Mouse (Mus musculus) lung, postnatal 0 days (tissue): ENCODE results near the gene Rnf43. TPM values are rescaled to one million over a fixed set of nuclear protein-coding genes. Genes with fewer than 3 reads are reported as not detected.

Experiments used
- ATAC-seq: fragments of 200-750 bp; cut with Nextera tagmentation; 2 replicates; pipeline ENCODE4 v1.8.0; 2017; ENCODE audit warnings: moderate library complexity
- DNase-seq: peaks from one replicate; pipeline ENCODE4 v3.0.0-alpha.2; 2016; ENCODE audit warnings: low spot score
- H3K27ac ChIP-seq: fragments of 300-500 bp; sonication (generic); 2 replicates; pipeline ENCODE4 v1.5.1; 2014; ENCODE audit warnings: antibody characterized with exemption, mild to moderate bottlenecking, low read length, mixed read lengths
- H3K27me3 ChIP-seq: fragments of 300-500 bp; sonication (generic); replicated peaks from 2 replicates; pipeline ENCODE4 v1.6.1; 2014; ENCODE audit warnings: low read length, mixed read lengths; ENCODE audit not compliant: insufficient read depth
- H3K36me3 ChIP-seq: fragments of 300-500 bp; sonication (generic); 2 replicates; pipeline ENCODE4 v1.6.1; 2014; ENCODE audit warnings: low read length, mixed read lengths; ENCODE audit not compliant: insufficient read depth
- H3K4me1 ChIP-seq: fragments of 300-500 bp; sonication (generic); 2 replicates; pipeline ENCODE4 v1.6.1; 2014; ENCODE audit warnings: antibody characterized with exemption, low read depth, low read length, mixed read lengths; ENCODE audit not compliant: insufficient read depth
- H3K4me2 ChIP-seq: fragments of 300-500 bp; sonication (generic); replicated peaks from 2 replicates; pipeline ENCODE4 v1.6.1; 2014; ENCODE audit warnings: low read depth, mild to moderate bottlenecking, low read length, moderate library complexity, mixed read lengths
- H3K4me3 ChIP-seq: fragments of 300-500 bp; sonication (generic); 2 replicates; pipeline ENCODE4 v1.5.1; 2014; ENCODE audit warnings: low read depth, low read length
- H3K9ac ChIP-seq: fragments of 300-500 bp; sonication (generic); replicated peaks from 2 replicates; pipeline ENCODE4 v1.6.1; 2014; ENCODE audit warnings: low read depth, mild to moderate bottlenecking
- H3K9me3 ChIP-seq: fragments of 300-500 bp; sonication (generic); 2 replicates; pipeline ENCODE4 v1.6.1; 2016; ENCODE audit warnings: low read length, mixed read lengths
- CTCF ChIP-seq: IDR thresholded peaks from 2 replicates; pipeline ENCODE4 v1.5.1; 2016; ENCODE audit warnings: antibody characterized with exemption, mild to moderate bottlenecking
- EP300 ChIP-seq: IDR thresholded peaks from 2 replicates; pipeline ENCODE4 v1.6.1; 2016; ENCODE audit warnings: antibody characterized with exemption, mild to moderate bottlenecking, control low read depth
- WGBS: fragments of 180-500 bp; shearing (Covaris S2); extraction: QIAGEN DNeasy Blood & Tissue Kit; methylation state at CpG from one replicate; pipeline ENCODE4 v1.1.7; 2014; 5-methylcytosine and 5-hydroxymethylcytosine counted together
- polyA plus RNA-seq: library from polyadenylated mRNA; unstranded; fragments of >200 nt; fragmentation: Nextera tagmentation; extraction: Ambion mirVana; gene quantifications from 2 replicates; pipeline ENCODE4 v1.2.1, GENCODE M21; 2015

Rnf43 gene
- polyA plus RNA-seq, 1 experiment from 2014 or later: 4.6 TPM

DNA sequence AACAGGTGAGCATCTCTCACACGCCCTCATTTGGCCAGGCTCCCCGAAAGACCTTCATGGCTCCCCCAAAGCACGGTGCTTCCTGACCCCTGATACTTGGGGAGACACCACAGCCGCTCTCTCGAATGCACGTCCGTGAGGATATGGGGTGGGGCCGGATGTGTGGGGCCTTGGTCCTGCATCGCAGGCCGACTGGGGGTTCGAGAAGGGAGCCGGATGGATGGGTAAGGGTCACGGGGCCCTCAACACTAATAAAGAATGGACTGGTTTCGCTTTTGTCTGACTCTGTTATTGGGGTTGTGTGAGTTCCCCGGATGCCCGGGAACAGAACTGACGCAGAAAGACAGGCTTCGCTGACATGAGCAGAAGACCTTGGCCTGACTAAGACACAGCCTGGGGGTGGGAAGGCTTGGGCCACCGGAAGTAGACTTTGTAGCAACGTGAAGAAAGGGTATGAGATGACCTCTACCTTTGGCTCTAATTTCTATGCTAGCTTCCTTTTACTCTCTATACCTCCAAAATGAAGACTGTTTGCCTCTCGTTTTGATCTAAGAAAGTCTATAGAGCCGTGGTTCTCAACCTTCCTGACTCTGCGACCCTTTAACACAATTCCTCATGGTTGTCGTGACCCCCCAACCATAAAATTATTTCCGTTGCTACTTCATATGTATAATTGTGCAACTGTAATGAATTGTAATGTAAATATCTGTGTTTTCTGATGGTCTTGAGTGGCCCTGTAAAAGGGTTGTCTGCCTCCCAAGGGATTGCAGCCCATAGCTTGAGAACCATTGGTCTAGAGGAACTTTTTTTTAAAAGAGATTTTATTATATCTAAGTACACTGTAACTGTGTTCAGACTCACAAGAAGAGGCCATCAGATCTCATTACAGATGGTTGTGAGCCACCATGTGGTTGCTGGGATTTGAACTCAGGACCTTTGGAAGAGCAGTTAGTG, 94.8 kb downstream of the Rnf43 start:
- ATAC-seq (no peak), DNase-seq (no peak)
- no peak for TF ChIP-seq EP300
- TF ChIP-seq CTCF: no peak
- Histone ChIP-seq H3K9me3 (no peaks in the 10 kb centered on the region), H3K4me2 (no peak overlapping the region), H3K9ac (no peak overlapping the region), H3K27ac (no peak overlapping the region), H3K27me3 (peaks cover 12% of the 10 kb centered on the region; the same call in 1 of the 2 replicates), H3K4me1 (no peaks in the 10 kb centered on the region), H3K36me3 (no peaks in the 10 kb centered on the region), H3K4me3 (peak overlapping the region; percentile 12; the same call in 1 of the 2 replicates)
- WGBS: 81% methylated on average over 25 of the region's 25 CpGs

DNA sequence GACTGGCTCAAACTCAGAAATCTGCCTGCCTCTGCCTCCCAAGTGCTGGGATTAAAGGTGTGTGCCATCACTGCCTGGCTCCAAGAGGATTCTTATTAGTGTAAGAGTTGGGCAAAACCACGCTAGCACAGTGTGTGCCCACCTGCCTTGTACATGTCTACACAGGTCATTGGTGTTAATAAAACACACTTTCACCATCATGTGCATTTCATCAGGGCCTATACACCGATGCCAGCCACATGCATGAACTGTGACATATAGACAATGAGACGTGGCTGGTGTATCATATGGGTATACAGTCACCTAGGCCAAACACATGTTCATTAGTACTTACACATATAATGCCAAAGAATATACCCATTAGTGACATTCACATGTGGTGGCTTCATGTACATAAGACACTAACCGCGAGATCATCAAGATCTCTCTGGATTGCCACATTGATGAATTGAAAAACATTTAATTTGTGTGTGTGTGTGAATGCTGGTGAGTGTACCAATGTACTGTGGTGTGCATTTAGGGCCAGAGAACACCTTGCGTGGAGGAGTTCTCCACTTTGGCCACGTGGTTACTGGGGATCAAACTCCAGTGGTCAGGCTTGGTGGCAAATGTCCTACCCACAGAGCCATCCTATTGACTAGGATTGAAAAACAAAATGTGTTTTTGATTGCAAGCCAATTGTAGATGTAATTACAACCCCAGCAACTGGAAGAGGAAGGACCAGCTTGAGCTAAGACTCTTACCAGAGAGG, 95.8 kb downstream of the Rnf43 start:
- Histone ChIP-seq H3K9me3 (no peaks in the 10 kb centered on the region), H3K27ac (no peak overlapping the region), H3K4me2 (no peak overlapping the region), H3K4me3 (no peak overlapping the region), H3K36me3 (no peaks in the 10 kb centered on the region), H3K9ac (no peak overlapping the region), H3K27me3 (peaks cover 21% of the 10 kb centered on the region; the same call in 1 of the 2 replicates), H3K4me1 (no peaks in the 10 kb centered on the region)
- no peak for TF ChIP-seq EP300
- no peak for TF ChIP-seq CTCF
- 74% methylated on average over 7 of the region's 7 CpGs for whole genome bisulfite sequencing
- DNase-seq (no peak), ATAC-seq (no peak)

- Histone ChIP-seq H3K9ac (no peak overlapping the region), H3K4me2 (no peak overlapping the region), H3K27me3 (peaks cover 22% of the 10 kb centered on the region; the same call in 1 of the 2 replicates), H3K36me3 (no peaks in the 10 kb centered on the region), H3K4me3 (no peak overlapping the region), H3K27ac (no peak overlapping the region), H3K9me3 (no peaks in the 10 kb centered on the region), H3K4me1 (peaks cover 4% of the 10 kb centered on the region; the same call in 1 of the 2 replicates)
- WGBS: 61% methylated on average over 4 of the region's 4 CpGs
- DNase-seq (no peak), ATAC-seq (no peak)
- TF ChIP-seq CTCF: no peak
Measured at GRCm38 (mm10) chr11:87758957-87759608, 96.6 kb downstream of the Rnf43 start.

GRCm38 (mm10) chr11:87759609-87760005, 97.1 kb downstream of the Rnf43 start:
- no peak overlapping the region for H3K4me3 ChIP-seq
- H3K27ac ChIP-seq: no peak overlapping the region

DNA sequence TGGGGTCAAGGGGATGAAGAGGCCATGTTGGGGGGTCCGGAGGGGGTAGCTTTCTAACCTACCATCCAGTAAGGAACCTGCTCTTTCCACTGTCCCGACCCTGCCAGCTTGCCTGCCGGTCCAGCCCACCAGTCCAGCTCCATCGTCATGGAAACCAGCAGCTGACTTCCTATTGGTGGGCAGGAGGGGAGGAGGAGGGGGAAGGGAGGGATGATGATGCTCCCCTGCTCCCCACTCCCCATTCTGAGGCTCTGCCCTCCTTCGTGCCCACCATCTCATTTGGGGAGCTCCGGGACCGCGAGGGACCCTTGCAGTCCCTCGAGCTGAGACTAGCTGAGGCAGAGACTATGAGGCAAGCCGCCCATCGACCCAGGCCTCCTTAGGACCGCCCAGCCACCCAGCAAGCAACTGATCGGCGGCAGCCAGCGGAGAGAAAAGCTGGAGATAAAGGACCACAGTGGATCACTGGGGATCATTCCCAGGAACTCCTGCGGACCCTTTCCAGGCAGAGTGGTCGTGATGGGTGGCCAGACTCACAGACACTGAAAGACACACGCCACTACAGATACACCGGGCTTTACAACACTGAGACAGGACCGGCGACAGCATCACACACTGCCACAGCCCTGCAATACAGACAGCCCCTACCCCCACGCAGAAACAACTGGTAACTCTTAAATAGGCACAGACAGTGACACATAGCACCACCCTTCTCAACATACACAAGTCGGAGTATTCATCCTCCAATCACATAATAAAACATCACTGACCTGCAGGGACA, 98.0 kb downstream of the Rnf43 start, which contains the start of gene Tspoap1:
Gene Tspoap1 (plus strand): TSS at position 241 of the 781 bp plus-strand sequence.
- H3K27me3 ChIP-seq: peaks cover 34% of the 10 kb centered on the region; the same call in 1 of the 2 replicates
- no peak for ATAC-seq
- no peak within 1 kb of the TSS for H3K27ac ChIP-seq
- no peaks in the 10 kb centered on the region for H3K36me3 ChIP-seq
- 10% methylated on average over 22 of the region's 23 CpGs for WGBS
- DNase-seq: no peak
- no peak for TF ChIP-seq CTCF
- no peak for TF ChIP-seq EP300
- H3K9ac ChIP-seq: no peak within 1 kb of the TSS
- no peak within 1 kb of the TSS for H3K4me2 ChIP-seq
- H3K4me1 ChIP-seq: peaks cover 4% of the 10 kb centered on the region; the same call in 1 of the 2 replicates
- no peaks in the 10 kb centered on the region for H3K9me3 ChIP-seq
- no peak within 1 kb of the TSS for H3K4me3 ChIP-seq

More at GRCm38 (mm10) chr11:87759609-87760005, 97.1 kb downstream of the Rnf43 start:
- Histone ChIP-seq H3K9ac (no peak overlapping the region), H3K36me3 (no peaks in the 10 kb centered on the region), H3K9me3 (no peaks in the 10 kb centered on the region), H3K27me3 (peaks cover 27% of the 10 kb centered on the region; the same call in 1 of the 2 replicates), H3K4me2 (no peak overlapping the region), H3K4me1 (peaks cover 4% of the 10 kb centered on the region; the same call in 1 of the 2 replicates)
- WGBS: 3% methylated on average over 3 of the region's 3 CpGs
- no peak for ATAC-seq
- no peak for DNase-seq
- TF ChIP-seq CTCF (peak; percentile 45), EP300 (no peak)
